Mouse (Mus musculus): ENCODE results near the gene Ubac1. TPM values are rescaled to one million over a fixed set of nuclear protein-coding genes. Genes with fewer than 3 reads are reported as not detected.

Gene Ubac1
- total RNA-seq, 2 experiments from 2014 or later = 185 to 191 TPM

GRCm38 (mm10) chr2:25975141-25975770 lies 46.3 kb downstream of the Ubac1 start:
- no peak for DNase-seq

DNA sequence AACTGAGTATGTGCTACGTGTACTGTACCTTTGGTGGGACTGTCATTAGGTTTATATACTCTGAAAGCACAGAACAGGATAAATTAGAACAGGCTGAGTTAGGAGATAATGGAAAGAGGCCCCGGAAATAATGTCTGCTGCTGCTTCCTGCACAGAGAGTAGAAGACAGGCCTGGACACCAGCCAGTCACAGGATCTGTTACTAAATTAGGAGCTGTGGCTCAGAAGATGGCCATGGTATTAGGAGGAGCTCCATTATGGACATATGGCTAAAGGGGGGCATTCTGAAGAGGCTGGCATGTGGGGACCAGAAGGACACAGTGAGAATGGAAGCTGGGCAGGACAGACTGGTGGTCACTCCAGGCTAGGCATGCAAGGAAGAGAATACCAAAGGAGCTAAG lies 51.1 kb downstream of the Ubac1 start:
- DNase-seq = peak; percentile 32

GRCm38 (mm10) chr2:25969319-25969718 lies 52.2 kb downstream of the Ubac1 start:
- no peak for DNase-seq

DNA sequence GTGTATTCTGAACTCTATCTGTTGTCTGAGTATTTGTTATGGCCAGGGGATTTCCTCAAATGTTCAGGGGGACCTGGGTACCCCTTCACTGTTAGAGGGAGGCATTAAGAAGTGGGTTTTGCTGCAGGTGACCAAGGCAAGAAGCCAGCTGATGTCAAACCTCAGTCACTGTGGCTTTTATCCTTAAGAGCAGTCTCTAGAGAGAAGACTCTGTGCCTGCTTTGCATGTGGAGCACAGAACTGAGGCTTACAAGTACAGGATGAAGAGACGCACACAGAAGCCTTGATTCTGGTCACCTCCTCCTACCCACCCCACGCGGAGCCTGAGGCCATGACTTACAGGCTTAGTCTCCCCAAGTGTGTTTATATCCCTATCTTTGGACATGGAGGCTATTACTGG lies 72.3 kb downstream of the Ubac1 start:
- DNase-seq = no peak

Other genes starting within 250 kb of the Ubac1 start
- not detected for gene Lcn11, start 244.7 kb downstream of the Ubac1 start, total RNA-seq (2021)
- gene Gm13539, start 239.5 kb downstream of the Ubac1 start, total RNA-seq (2021) = not detected
- not detected for gene Glt6d1, start 205.9 kb downstream of the Ubac1 start, total RNA-seq (2021)
- gene Lcn9, start 198.6 kb downstream of the Ubac1 start, total RNA-seq (2021) = not detected
- not detected for gene Sohlh1, start 174.5 kb downstream of the Ubac1 start, total RNA-seq (2021)
- gene Kcnt1, start 158.0 kb downstream of the Ubac1 start, total RNA-seq (2021) = under 1 TPM; 0.12 to 0.34 TPM
- 10 to 100 TPM; 29.5 to 34.8 TPM for gene Camsap1, start 38.5 kb downstream of the Ubac1 start, total RNA-seq (2021)
- 10 to 100 TPM; 13.4 to 14.5 TPM for gene Nacc2, start 101.5 kb upstream of the Ubac1 start, total RNA-seq (2021)
- not detected for gene Lhx3, start 186.5 kb upstream of the Ubac1 start, total RNA-seq (2021)
- 1 to 10 TPM; 5.9 to 7.6 TPM for gene Qsox2, start 215.8 kb upstream of the Ubac1 start, total RNA-seq (2021)